Mouse (Mus musculus): Measurements from ENCODE around the gene Btbd35f15. TPM values are rescaled to one million over a fixed set of nuclear protein-coding genes. Genes with fewer than 3 reads are reported as not detected.
"Not testable (repeated sequence)": the region's sequence is repeated elsewhere in the genome, so short reads cannot be mapped to it uniquely, and the experiment has no call there.

Gene Btbd35f15
- not detected in 2 replicates for polyA plus RNA-seq (2015; fragmentation: Nextera tagmentation; extraction: Ambion mirVana)

GRCm38 (mm10) chrX:33577214-33577613 lies at the start of gene Btbd35f15:
Gene Btbd35f15 (minus strand): TSS chrX:33577314.
- no CpG with 5 or more reads among the region's 3 CpGs for WGBS
- H3K9ac ChIP-seq (ENCODE audit: low read depth, low read length); H3K36me3 ChIP-seq (ENCODE audit: control insufficient read depth, insufficient read depth); ATAC-seq; H3K4me2 ChIP-seq (replicated peaks; ENCODE audit: low read depth); H3K27me3 ChIP-seq (replicated peaks; ENCODE audit: control insufficient read depth, insufficient read depth, low read length); H3K4me1 ChIP-seq (replicated peaks; ENCODE audit: control insufficient read depth, insufficient read depth, low read length); H3K4me3 ChIP-seq (ENCODE audit: low read depth, low read length); H3K9me3 ChIP-seq (ENCODE audit: control insufficient read depth); H3K27ac ChIP-seq (ENCODE audit: low read depth, low read length): not testable (repeated sequence)

Other genes with a start within 250 kb of the Btbd35f15 start
- gene Btbd35f13, start 79.9 kb upstream of the Btbd35f15 start, polyA plus RNA-seq (2015; fragmentation: Nextera tagmentation; extraction: Ambion mirVana), result not detected in 2 replicates
- not detected in 2 replicates for gene Btbd35f14, start 125.0 kb upstream of the Btbd35f15 start, polyA plus RNA-seq (2015; fragmentation: Nextera tagmentation; extraction: Ambion mirVana)

All from intestine, postnatal 0 days (tissue).